Mouse (Mus musculus): ENCODE measurements at regions not wholly inside any gene's neighbourhood (a gene's known extent, or its start where the extent isn't known, plus 50 kb on each side); places are given as distances from the start of the nearest gene placed in this dataset.

- no peak for TF ChIP-seq E2F4 (IDR thresholded peaks at IDR 0.05; ENCODE audit: borderline replicate concordance, low read depth, low read length)
- no peak for TF ChIP-seq ZKSCAN1 (IDR thresholded peaks at IDR 0.05; ENCODE audit: low read depth, low read length)
- TF ChIP-seq UBTF (IDR thresholded peaks at IDR 0.05; ENCODE audit: borderline replicate concordance, insufficient read depth, low read depth, low read length) = no peak
- no peak for TF ChIP-seq CTCF (IDR thresholded peaks at IDR 0.05 in 2 of 3, conservative IDR thresholded peaks at IDR 0.05 in 1 of 3; ENCODE audit: control insufficient read depth in 1 of 3, insufficient read depth in 1 of 3, low read depth in 2 of 3, low read length in 3 of 3, poor library complexity in 1 of 3, severe bottlenecking in 1 of 3)
- TF ChIP-seq MYB (IDR thresholded peaks at IDR 0.05; ENCODE audit: low read depth, low read length) = no peak
- TF ChIP-seq MAFK (IDR thresholded peaks at IDR 0.05; ENCODE audit: borderline replicate concordance, low read depth, low read length) = no peak
- TF ChIP-seq MEF2A (IDR thresholded peaks at IDR 0.05; ENCODE audit: extremely low read depth, insufficient replicate concordance, low read depth, low read length, poor library complexity, severe bottlenecking) = no peak
These were observed 96.4 kb upstream of the Arg1 start for GRCm38 (mm10) chr10:25023601-25024157.
